Mouse (Mus musculus) CH12.LX (cell line): ENCODE data around the gene Dgkz.

Source experiments
- CTCF ChIP-seq, 2 experiments: IDR thresholded peaks in 1 of 2; conservative IDR thresholded peaks in 1 of 2; 2 replicates each; pipeline ENCODE4 v1.5.1; 2011 to 2012; ENCODE audit warnings: low read depth in 2 of 2, low read length in 2 of 2, improper control_type of control experiment in 1 of 2, inconsistent platforms in 1 of 2, mild to moderate bottlenecking in 1 of 2, moderate library complexity in 1 of 2
- POLR2AphosphoS2 ChIP-seq: IDR thresholded peaks from 2 replicates; pipeline ENCODE4 v1.6.1; 2011; ENCODE audit warnings: low read depth, low read length, improper control_type of control experiment
- TBP ChIP-seq: conservative IDR thresholded peaks from 2 replicates; pipeline ENCODE4 v1.6.1; 2011; ENCODE audit warnings: low read depth, low read length, improper control_type of control experiment
- TCF12 ChIP-seq: IDR thresholded peaks from 2 replicates; pipeline ENCODE4 v1.6.1; 2014; ENCODE audit warnings: low read depth, mild to moderate bottlenecking, inconsistent platforms, low read length, improper control_type of control experiment

DNA sequence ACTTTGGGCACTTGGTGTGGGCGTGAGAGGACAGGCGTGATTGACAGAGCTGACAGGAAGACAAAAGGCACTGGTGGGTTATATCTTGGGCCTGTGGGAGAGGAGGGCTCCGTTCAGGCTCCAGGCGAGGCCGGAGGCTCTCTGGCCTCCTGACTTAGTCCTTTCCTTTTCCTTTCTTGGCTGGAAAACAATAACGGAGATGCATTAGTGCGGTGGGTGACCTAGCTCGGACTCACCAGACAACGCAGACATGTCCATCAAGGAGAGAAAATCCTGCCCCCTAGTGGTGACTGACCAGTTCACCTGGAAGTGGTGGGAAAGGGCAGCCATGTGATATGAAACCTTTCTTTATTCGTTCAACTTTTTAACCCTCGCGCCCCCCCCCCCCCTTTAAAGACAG, 45.7 kb downstream of the Dgkz start:
- TF ChIP-seq POLR2AphosphoS2 (no peak), CTCF (conservative IDR thresholded peaks at IDR 0.05 in 1 of 2, IDR thresholded peaks at IDR 0.05 in 1 of 2; ENCODE audit: low read depth in 2 of 2, low read length in 2 of 2) (peak; percentile 42 to 66; a peak in 2 of 4 replicates), TCF12 (no peak), TBP (no peak)
